8 mouse cellular contexts compared by ENCODE assay signal in the genomic region with DNA sequence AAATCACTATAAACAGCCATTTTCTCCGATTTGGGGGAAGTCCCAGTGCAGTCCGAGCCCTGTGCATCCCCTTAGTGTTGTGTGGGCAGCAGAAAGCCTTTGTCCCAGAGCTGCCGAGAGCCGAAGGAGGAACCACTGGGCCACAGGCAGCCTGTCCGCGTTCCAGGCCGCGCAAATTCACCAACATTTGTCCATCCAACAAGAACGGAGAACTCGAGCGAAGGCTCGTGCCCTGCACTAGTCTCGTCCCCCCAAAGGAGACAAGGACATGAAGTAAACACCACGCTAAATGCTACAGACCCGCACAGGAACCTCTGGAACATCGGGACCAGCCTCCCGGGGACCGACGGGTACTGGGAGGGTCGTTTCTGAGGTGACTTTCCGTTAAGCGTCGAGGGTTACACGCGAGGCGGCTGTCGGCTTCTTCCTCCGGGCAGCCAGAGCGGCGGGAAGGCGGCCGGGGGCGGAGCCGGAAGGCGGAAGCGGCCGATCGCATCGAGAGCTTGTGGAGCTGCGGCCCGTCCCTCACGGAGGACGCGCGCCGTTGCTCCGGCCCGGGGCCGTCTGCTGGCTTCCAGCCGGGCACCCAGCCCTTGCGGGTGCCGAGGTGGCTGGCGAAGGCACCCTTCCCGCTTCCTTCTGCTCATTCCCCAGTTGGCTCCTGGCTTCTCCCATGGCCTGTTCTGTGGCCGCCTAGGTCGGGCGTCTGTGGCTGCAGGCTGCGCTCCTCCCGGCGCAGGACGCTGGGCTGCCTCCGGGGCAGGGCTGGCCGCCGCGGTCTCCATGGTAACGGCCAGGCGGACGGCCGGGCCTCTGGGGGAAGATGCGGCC. TPM values are rescaled to one million over a fixed set of nuclear protein-coding genes. Genes with fewer than 3 reads are reported as not detected.
DNase-seq lines count a peak whose midpoint lies in the region; ATAC-seq and TF ChIP-seq lines count a peak whose summit lies in the region.

A gene (plus strand): TSS at position 250 of the 831 bp plus-strand sequence.

- H3K27ac ChIP-seq in MEL (ENCODE audit: control insufficient read depth, low read depth, low read length) = peak within 1 kb of the TSS; percentile 90
- H3K27ac ChIP-seq in cerebellum, adult 2 months (ENCODE audit: insufficient read depth, low read length) = peak within 1 kb of the TSS; percentile 80
- H3K27ac ChIP-seq in hindbrain, embryonic 10.5 days = peak within 1 kb of the TSS; percentile 99
- peak within 1 kb of the TSS; percentile 94 for H3K27ac ChIP-seq in lung, postnatal 0 days (ENCODE audit: low read length)

- H3K4me1 ChIP-seq in MEL (ENCODE audit: control insufficient read depth in 1 of 2, insufficient read depth in 2 of 2, low read length in 2 of 2) = peaks cover 0 to 5% of the 10 kb centered on the region in 2 experiments; a peak in 2 of 4 replicates
- no peaks in the 10 kb centered on the region; the same call in 1 of the 2 replicates for H3K4me1 ChIP-seq in cerebellum, adult 2 months (ENCODE audit: control insufficient read depth, insufficient read depth, low read length)
- H3K4me1 ChIP-seq in hindbrain, embryonic 10.5 days (replicated peaks) = peaks cover 31% of the 10 kb centered on the region
- H3K4me1 ChIP-seq in lung, postnatal 0 days (ENCODE audit: insufficient read depth, low read depth, low read length) = no peaks in the 10 kb centered on the region

- peaks cover 7% of the 10 kb centered on the region; the same call in 1 of the 2 replicates for H3K79me2 ChIP-seq in MEL (ENCODE audit: control insufficient read depth, insufficient read depth, low read length, poor library complexity)

- no peaks in the 10 kb centered on the region for H3K27me3 ChIP-seq in MEL (ENCODE audit: control insufficient read depth in 1 of 2, insufficient read depth in 2 of 2, low read length in 2 of 2)
- no peaks in the 10 kb centered on the region for H3K27me3 ChIP-seq in cerebellum, adult 2 months (ENCODE audit: control insufficient read depth, insufficient read depth, low read length)
- H3K27me3 ChIP-seq in hindbrain, embryonic 10.5 days (ENCODE audit: insufficient read depth, poor library complexity, severe bottlenecking) = no peaks in the 10 kb centered on the region
- no peaks in the 10 kb centered on the region for H3K27me3 ChIP-seq in lung, postnatal 0 days (replicated peaks; ENCODE audit: insufficient read depth, low read length)

- TF ChIP-seq CTCF in MEL (IDR thresholded peaks at IDR 0.05 in 2 of 3, conservative IDR thresholded peaks at IDR 0.05 in 1 of 3; ENCODE audit: control insufficient read depth in 1 of 3, insufficient read depth in 1 of 3, low read depth in 2 of 3, low read length in 3 of 3, poor library complexity in 1 of 3, severe bottlenecking in 1 of 3) = no peak
- TF ChIP-seq CTCF in cerebellum, adult 2 months (IDR thresholded peaks at IDR 0.05; ENCODE audit: borderline replicate concordance, insufficient read depth, low read depth, low read length) = no peak
- no peak; the same call in none of the 2 replicates for TF ChIP-seq CTCF in lung, postnatal 0 days (IDR thresholded peaks at IDR 0.05)

- peak; percentile 82 to 95 for TF ChIP-seq POLR2A in MEL (IDR thresholded peaks at IDR 0.05; ENCODE audit: control insufficient read depth in 1 of 2, insufficient read depth in 1 of 2, low read depth in 1 of 2, low read length in 2 of 2, poor library complexity in 1 of 2)
- peak; percentile 82 for TF ChIP-seq POLR2A in cerebellum, adult 2 months (IDR thresholded peaks at IDR 0.05; ENCODE audit: borderline replicate concordance, insufficient read depth, low read length)

- peak; percentile 98 for ATAC-seq in lung, postnatal 0 days

- H3K4me2 ChIP-seq in lung, postnatal 0 days (replicated peaks; ENCODE audit: low read depth, low read length) = peak within 1 kb of the TSS; percentile 92

- H3K36me3 ChIP-seq in MEL (ENCODE audit: control insufficient read depth in 1 of 2, insufficient read depth in 2 of 2, low read length in 2 of 2) = peaks cover 11 to 24% of the 10 kb centered on the region in 2 experiments
- peaks cover 43% of the 10 kb centered on the region for H3K36me3 ChIP-seq in hindbrain, embryonic 10.5 days
- 0 out of 2 replicates have a peak, but pooled peaks cover 5% of the 10 kb centered on the region for H3K36me3 ChIP-seq in lung, postnatal 0 days (ENCODE audit: insufficient read depth, low read length)

- under 1% methylated on average over 70 of the region's 70 CpGs for WGBS in cerebellum, adult 2 months
- under 1% methylated on average over 68 of the region's 70 CpGs for WGBS in hindbrain, embryonic 10.5 days
- under 1% methylated on average over 59 of the region's 70 CpGs for WGBS in lung, postnatal 0 days

- peak within 1 kb of the TSS; percentile 96 for H3K9ac ChIP-seq in MEL (ENCODE audit: control insufficient read depth, low read depth, low read length, poor library complexity, severe bottlenecking)
- H3K9ac ChIP-seq in lung, postnatal 0 days (replicated peaks; ENCODE audit: low read depth) = peak within 1 kb of the TSS; percentile 79

- TF ChIP-seq RAD21 in MEL (IDR thresholded peaks at IDR 0.05; ENCODE audit: low read depth, low read length) = no peak

- no peaks in the 10 kb centered on the region for H3K9me3 ChIP-seq in MEL (replicated peaks; ENCODE audit: insufficient read depth, low read length)
- H3K9me3 ChIP-seq in hindbrain, embryonic 10.5 days = no peaks in the 10 kb centered on the region
- H3K9me3 ChIP-seq in lung, postnatal 0 days (ENCODE audit: low read length) = no peaks in the 10 kb centered on the region

- peak within 1 kb of the TSS; percentile 80 to 81 for H3K4me3 ChIP-seq in MEL (ENCODE audit: control insufficient read depth in 1 of 2, insufficient read depth in 1 of 2, low read depth in 2 of 2, low read length in 2 of 2)
- H3K4me3 ChIP-seq in cerebellum, adult 2 months (replicated peaks; ENCODE audit: insufficient read depth, low read depth, low read length) = peak within 1 kb of the TSS; percentile 85
- H3K4me3 ChIP-seq in hindbrain, embryonic 10.5 days = peak within 1 kb of the TSS; percentile 86
- H3K4me3 ChIP-seq in lung, postnatal 0 days (ENCODE audit: low read depth, low read length) = peak within 1 kb of the TSS; percentile 82

- DNase-seq in MEL (ENCODE audit: low read depth, low spot score) = peak; percentile 91
- DNase-seq in cerebellum, adult 2 months = peak; percentile 86 to 91
- DNase-seq in forelimb bud, embryonic 11.5 days (ENCODE audit: low read depth, low spot score) = peak; percentile 79
- DNase-seq in hindbrain, embryonic 10.5 days (ENCODE audit: low spot score) = peak; percentile 90
- DNase-seq in layer of hippocampus, adult 9-11 months = peak; percentile 86
- peak; percentile 94 for DNase-seq in lung, postnatal 0 days (ENCODE audit: low spot score)
- peak; percentile 74 for DNase-seq in ovary, postnatal 14 days (ENCODE audit: low spot score)
- peak; percentile 88 for DNase-seq in thymus, postnatal 14 days

- 0 out of 4 replicates have a peak, but pooled peaks of 1 of the 2 experiments have one; percentile 15 for TF ChIP-seq EP300 in MEL (IDR thresholded peaks at IDR 0.05; ENCODE audit: low read depth in 1 of 2, low read length in 2 of 2)
- no peak for TF ChIP-seq EP300 in lung, postnatal 0 days (IDR thresholded peaks at IDR 0.05)

TF ChIP-seq in MEL, 35 proteins besides CTCF, POLR2A, EP300 and RAD21 (continues in another document):
- no peak; the same call in 1 of the 2 replicates for TF ChIP-seq KAT2A (conservative IDR thresholded peaks at IDR 0.05; ENCODE audit: low read depth, low read length)
- peak; percentile 81; the same call in 1 of the 2 replicates for TF ChIP-seq HCFC1 (IDR thresholded peaks at IDR 0.05; ENCODE audit: low read depth, low read length)
- no peak for TF ChIP-seq USF2 (IDR thresholded peaks at IDR 0.05; ENCODE audit: borderline replicate concordance in 1 of 2, insufficient read depth in 1 of 2, low read depth in 1 of 2, low read length in 2 of 2)
- no peak for TF ChIP-seq JUND (IDR thresholded peaks at IDR 0.05; ENCODE audit: low read depth, low read length)
- no peak for TF ChIP-seq ZKSCAN1 (IDR thresholded peaks at IDR 0.05; ENCODE audit: low read depth, low read length)
- no peak for TF ChIP-seq BHLHE40 (IDR thresholded peaks at IDR 0.05; ENCODE audit: borderline replicate concordance, low read depth, low read length)
- TF ChIP-seq NELFE (IDR thresholded peaks at IDR 0.05; ENCODE audit: low read depth, low read length) = peak; percentile 87
- TF ChIP-seq ETS1 (IDR thresholded peaks at IDR 0.05; ENCODE audit: low read depth, low read length) = no peak
- peak; percentile 93 for TF ChIP-seq POLR2AphosphoS2 (IDR thresholded peaks at IDR 0.05; ENCODE audit: low read length)
- peak; percentile 31; the same call in 1 of the 2 replicates for TF ChIP-seq MYC (IDR thresholded peaks at IDR 0.05; ENCODE audit: low read depth, low read length)
- no peak for TF ChIP-seq TAL1 (IDR thresholded peaks at IDR 0.05; ENCODE audit: low read length)
- peak; percentile 62; the same call in 1 of the 2 replicates for TF ChIP-seq POLR2AphosphoS5 (IDR thresholded peaks at IDR 0.05; ENCODE audit: borderline replicate concordance, low read depth, low read length)
- TF ChIP-seq ELF1 (IDR thresholded peaks at IDR 0.05; ENCODE audit: low read depth, low read length) = peak; percentile 95
- peak; percentile 74 for TF ChIP-seq SIN3A (IDR thresholded peaks at IDR 0.05; ENCODE audit: low read length)
- TF ChIP-seq UBTF (IDR thresholded peaks at IDR 0.05; ENCODE audit: borderline replicate concordance, insufficient read depth, low read depth, low read length) = 0 out of 2 replicates have a peak, but pooled peaks have one; percentile 27
- TF ChIP-seq NRF1 (IDR thresholded peaks at IDR 0.05; ENCODE audit: insufficient read depth, low read depth, low read length, poor library complexity, severe bottlenecking) = 0 out of 2 replicates have a peak, but pooled peaks have one; percentile 40
- TF ChIP-seq E2F4 (IDR thresholded peaks at IDR 0.05; ENCODE audit: borderline replicate concordance, low read depth, low read length) = peak; percentile 79; the same call in 1 of the 2 replicates
- TF ChIP-seq MEF2A (IDR thresholded peaks at IDR 0.05; ENCODE audit: extremely low read depth, insufficient replicate concordance, low read depth, low read length, poor library complexity, severe bottlenecking) = no peak
- TF ChIP-seq ZNF384 (IDR thresholded peaks at IDR 0.05; ENCODE audit: low read depth, low read length) = no peak
- TF ChIP-seq ZC3H11A (IDR thresholded peaks at IDR 0.05; ENCODE audit: low read depth, low read length) = no peak
- peak; percentile 77 for TF ChIP-seq TBP (IDR thresholded peaks at IDR 0.05; ENCODE audit: low read depth, low read length)

RNA-seq across cellular contexts. Expression of the gene that starts here (rescaled TPM):
- total RNA-seq in MEL (2012; rRNA removed) = 19.7 and 20.0 TPM in 2 replicates
- 10 to 100 TPM in 1 of 2 experiments, not detected in 1; 23.4 TPM for polyA plus RNA-seq in MEL (2012; ENCODE audit: insufficient read depth in 1 of 2, insufficient read length in 2 of 2, low read depth in 1 of 2, low replicate concordance in 2 of 2, missing spikeins in 1 of 2)
- polyA plus RNA-seq in cerebellum, adult 2 months (2012; rRNA removed) = 22.2 and 24.7 TPM in 2 replicates
- 34.5 TPM in 2 replicates for polyA plus RNA-seq in hindbrain, embryonic 10.5 days (2016; fragmentation: Nextera tagmentation; extraction: Ambion mirVana)
- polyA plus RNA-seq in lung, postnatal 0 days (2015; fragmentation: Nextera tagmentation; extraction: Ambion mirVana) = 14.5 and 18.2 TPM in 2 replicates

Comparison
In these comparisons a context has a peak if more than half of its experiments do, and no peak if none do; other contexts are left out.
1. Peak in every context shown above with its lines: DNase-seq, ATAC-seq, H3K4me3 ChIP-seq and H3K27ac ChIP-seq.